ENCODE assay signal across 28 mouse cellular contexts in genomic region chr2:131897336-131898109, GRCm38 (mm10). TPM values are rescaled to one million over a fixed set of nuclear protein-coding genes. Genes with fewer than 3 reads are reported as not detected.
"Had no signal": no experiment of that assay in that cellular context is flagged by ENCODE, and none has a peak within 500 bp of the region (broad histone marks: within the 10 kb centered on the region; RNA-seq: fewer than 3 reads in every experiment).

No protein-coding gene starts in this region.

- H3K4me3 ChIP-seq: left cerebral cortex, adult 2 months; liver, embryonic 13.5 days had no signal

- H3K9me3 ChIP-seq: liver, embryonic 13.5 days had no signal

- H3K27ac ChIP-seq: left cerebral cortex, adult 2 months; liver, embryonic 13.5 days had no signal

- H3K36me3 ChIP-seq: liver, embryonic 13.5 days had no signal

- H3K4me2 ChIP-seq: liver, embryonic 13.5 days; midbrain, embryonic 11.5 days had no signal

- DNase-seq: kidney, postnatal 14 days; kidney, postnatal 4 days; layer of hippocampus, postnatal 36 days; liver, embryonic 13.5 days; lung, adult 2 months; lung, postnatal 14 days; lung, postnatal 4 days; midbrain, embryonic 14.5 days; thymus, adult 18-20 months; thymus, postnatal 36 days had no signal

- H3K9ac ChIP-seq: liver, embryonic 13.5 days had no signal

RNA-seq across cellular contexts. Expression of gene Prn, which starts 12.2 kb away (rescaled TPM):
- total RNA-seq: layer of hippocampus, postnatal 36 days; left cerebral cortex, postnatal 10 days; liver, adult 2 months; megakaryocyte progenitor cell, adult 5-6 weeks; megakaryocyte-erythroid progenitor cell, adult 5-6 weeks; midbrain, postnatal 0 days had no signal
- polyA plus RNA-seq: limb, embryonic 11.5 days; limb, embryonic 14.5 days; liver, adult 2 months; liver, embryonic 13.5 days; liver, embryonic 16.5 days; lung, adult 2 months; lung, embryonic 16.5 days; midbrain, embryonic 11.5 days; midbrain, embryonic 14.5 days; midbrain, postnatal 0 days; neural tube, embryonic 11.5 days; neural tube, embryonic 14.5 days; small intestine, adult 2 months; spleen, adult 2 months; stomach, embryonic 16.5 days; urinary bladder, adult 2 months had no signal

RNA-seq across cellular contexts. Expression of gene Erv3, which starts 38.0 kb away (rescaled TPM):
- total RNA-seq: liver, adult 2 months; megakaryocyte progenitor cell, adult 5-6 weeks; megakaryocyte-erythroid progenitor cell, adult 5-6 weeks; midbrain, postnatal 0 days had no signal
- polyA plus RNA-seq: kidney, embryonic 16.5 days; limb, embryonic 11.5 days; liver, adult 2 months; liver, embryonic 13.5 days; liver, embryonic 16.5 days; lung, adult 2 months; lung, embryonic 16.5 days; midbrain, embryonic 11.5 days; midbrain, embryonic 14.5 days; midbrain, postnatal 0 days; neural tube, embryonic 11.5 days; neural tube, embryonic 14.5 days; small intestine, adult 2 months; spleen, adult 2 months; stomach, embryonic 16.5 days had no signal

RNA-seq across cellular contexts. Expression of gene Prnd, which starts 53.1 kb away (rescaled TPM):
- total RNA-seq: liver, adult 2 months; megakaryocyte progenitor cell, adult 5-6 weeks; megakaryocyte-erythroid progenitor cell, adult 5-6 weeks had no signal
- polyA plus RNA-seq: liver, adult 2 months had no signal
